Mouse (Mus musculus) liver, embryonic 11.5 days (tissue): ENCODE data around the gene Bcorl1. TPM values are rescaled to one million over a fixed set of nuclear protein-coding genes. Genes with fewer than 3 reads are reported as not detected.
A peak's percentile ranks its signal among the peaks of the same experiment; 100 is the strongest.

Experiments
- ATAC-seq: fragments of 200-750 bp; cut with Nextera tagmentation; replicated peaks from 2 replicates; pipeline ENCODE4 v1.8.0; 2017; ENCODE audit warnings: moderate number of reproducible peaks, mild to moderate bottlenecking, moderate TSS enrichment, moderate library complexity; ENCODE audit not compliant: low FRiP score
- DNase-seq: peaks from one replicate; pipeline ENCODE4 v3.0.0-alpha.2; 2017; ENCODE audit warnings: low spot score
- H3K27ac ChIP-seq: fragments of 300-500 bp; sonication (generic); 2 replicates; pipeline ENCODE4 v1.5.1; 2014; ENCODE audit warnings: mild to moderate bottlenecking, low read depth, low read length, control low read depth
- H3K27me3 ChIP-seq: fragments of 300-500 bp; sonication (generic); replicated peaks from 2 replicates; pipeline ENCODE4 v1.6.1; 2014; ENCODE audit warnings: low read length, mixed read lengths; ENCODE audit not compliant: control insufficient read depth, insufficient read depth
- H3K36me3 ChIP-seq: fragments of 300-500 bp; sonication (generic); 2 replicates; pipeline ENCODE4 v1.6.1; 2014; ENCODE audit warnings: mild to moderate bottlenecking, low read length, moderate library complexity, mixed read lengths; ENCODE audit not compliant: control insufficient read depth, insufficient read depth
- H3K4me1 ChIP-seq: fragments of 300-500 bp; sonication (generic); replicated peaks from 2 replicates; pipeline ENCODE4 v1.6.1; 2014; ENCODE audit warnings: low read length, mixed read lengths; ENCODE audit not compliant: control insufficient read depth, insufficient read depth
- H3K4me2 ChIP-seq: fragments of 300-500 bp; sonication (generic); 2 replicates; pipeline ENCODE4 v1.6.1; 2014; ENCODE audit warnings: mild to moderate bottlenecking, control low read depth, moderate library complexity
- H3K4me3 ChIP-seq: fragments of 300-500 bp; sonication (generic); 2 replicates; pipeline ENCODE4 v1.5.1; 2014; ENCODE audit warnings: low read depth, low read length, control low read depth
- H3K9ac ChIP-seq: fragments of 300-500 bp; sonication (generic); 2 replicates; pipeline ENCODE4 v1.6.1; 2014; ENCODE audit warnings: low read depth, low read length, control low read depth
- H3K9me3 ChIP-seq: fragments of 300-500 bp; sonication (generic); 2 replicates; pipeline ENCODE4 v1.6.1; 2016; ENCODE audit warnings: low read length, inconsistent platforms, mixed read lengths; ENCODE audit not compliant: control insufficient read depth
- WGBS: fragments of 180-500 bp; shearing (Covaris S2); extraction: QIAGEN DNeasy Blood & Tissue Kit; methylation state at CpG from one replicate; pipeline ENCODE4 v1.1.7; 2014; 5-methylcytosine and 5-hydroxymethylcytosine counted together
- polyA plus RNA-seq: library from polyadenylated mRNA; unstranded; fragments of >200 nt; fragmentation: Nextera tagmentation; extraction: Ambion mirVana; gene quantifications from 2 replicates; pipeline ENCODE4 v1.2.1, GENCODE M21; 2014

Bcorl1 gene
- polyA plus RNA-seq, 1 experiment from 2014 or later: 7.3 TPM

- Histone ChIP-seq H3K4me2 (no peak overlapping the region), H3K4me3 (no peak overlapping the region), H3K27me3 (no peaks in the 10 kb centered on the region), H3K27ac (no peak overlapping the region), H3K9me3 (no peaks in the 10 kb centered on the region), H3K4me1 (peaks cover 8% of the 10 kb centered on the region), H3K36me3 (no peaks in the 10 kb centered on the region), H3K9ac (no peak overlapping the region)
- DNase-seq (no peak), ATAC-seq (no peak)
- WGBS: 75% methylated on average over 6 of the region's 6 CpGs
Measured at GRCm38 (mm10) chrX:48441548-48441947, 100.4 kb downstream of the Bcorl1 start.

GRCm38 (mm10) chrX:48441954-48442353 lies 100.8 kb downstream of the Bcorl1 start:
- Histone ChIP-seq H3K9ac (no peak overlapping the region), H3K4me1 (peaks cover 8% of the 10 kb centered on the region), H3K4me3 (no peak overlapping the region), H3K27ac (no peak overlapping the region), H3K27me3 (no peaks in the 10 kb centered on the region), H3K4me2 (no peak overlapping the region), H3K36me3 (no peaks in the 10 kb centered on the region), H3K9me3 (no peaks in the 10 kb centered on the region)
- WGBS: 83% methylated on average over 7 of the region's 7 CpGs
- ATAC-seq: no peak
- no peak for DNase-seq

GRCm38 (mm10) chrX:48444677-48445076 lies 103.5 kb downstream of the Bcorl1 start:
- Histone ChIP-seq H3K4me3 (no peak overlapping the region), H3K36me3 (no peaks in the 10 kb centered on the region), H3K27ac (no peak overlapping the region), H3K4me1 (no peaks in the 10 kb centered on the region; the same call in 1 of the 2 replicates), H3K9me3 (no peaks in the 10 kb centered on the region), H3K9ac (no peak overlapping the region), H3K27me3 (no peaks in the 10 kb centered on the region), H3K4me2 (no peak overlapping the region)
- WGBS: 59% methylated on average over 4 of the region's 4 CpGs
- ATAC-seq: no peak
- DNase-seq: no peak

- Histone ChIP-seq H3K9me3 (no peaks in the 10 kb centered on the region), H3K36me3 (no peaks in the 10 kb centered on the region), H3K27ac (no peak overlapping the region), H3K4me1 (peaks cover 13% of the 10 kb centered on the region; the same call in 1 of the 2 replicates), H3K9ac (no peak overlapping the region), H3K4me3 (no peak overlapping the region), H3K27me3 (peaks cover 12% of the 10 kb centered on the region), H3K4me2 (no peak overlapping the region)
- DNase-seq (no peak), ATAC-seq (no peak)
- 37% methylated on average over 10 of the region's 10 CpGs for WGBS
Measured at GRCm38 (mm10) chrX:48449646-48450045, 108.5 kb downstream of the Bcorl1 start.

GRCm38 (mm10) chrX:48452231-48452890 lies 111.2 kb downstream of the Bcorl1 start:
- WGBS: 25% methylated on average over 9 of the region's 9 CpGs
- Histone ChIP-seq H3K4me3 (peak overlapping the region; percentile 67), H3K27me3 (peaks cover 12% of the 10 kb centered on the region), H3K9me3 (no peaks in the 10 kb centered on the region), H3K4me1 (peaks cover 13% of the 10 kb centered on the region; the same call in 1 of the 2 replicates), H3K36me3 (no peaks in the 10 kb centered on the region), H3K27ac (no peak overlapping the region; the same call in 1 of the 2 replicates), H3K9ac (peak overlapping the region; percentile 71), H3K4me2 (peak overlapping the region; percentile 67)
- DNase-seq (no peak), ATAC-seq (no peak; the same call in 1 of the 2 replicates)

- H3K4me3 ChIP-seq: peak overlapping the region; percentile 67
- H3K4me2 ChIP-seq: peak overlapping the region; percentile 67
- peak overlapping the region; percentile 66 for H3K27ac ChIP-seq
- peaks cover 13% of the 10 kb centered on the region; the same call in 1 of the 2 replicates for H3K4me1 ChIP-seq
- ATAC-seq (peak; percentile 23), DNase-seq (no peak)
- no peaks in the 10 kb centered on the region for H3K36me3 ChIP-seq
- H3K9ac ChIP-seq: peak overlapping the region; percentile 71
- H3K27me3 ChIP-seq: peaks cover 12% of the 10 kb centered on the region
- 16% methylated on average over 65 of the region's 71 CpGs for WGBS
- H3K9me3 ChIP-seq: no peaks in the 10 kb centered on the region
Measured at GRCm38 (mm10) chrX:48452931-48453673, 111.9 kb downstream of the Bcorl1 start.

GRCm38 (mm10) chrX:48453736-48454494 lies 112.8 kb downstream of the Bcorl1 start:
- H3K4me2 ChIP-seq: peak overlapping the region; percentile 67
- H3K4me1 ChIP-seq: peaks cover 13% of the 10 kb centered on the region; the same call in 1 of the 2 replicates
- 13% methylated on average over 62 of the region's 91 CpGs for WGBS
- H3K4me3 ChIP-seq: peak overlapping the region; percentile 67
- DNase-seq (peak; percentile 72), ATAC-seq (peak; percentile 86)
- no peaks in the 10 kb centered on the region for H3K9me3 ChIP-seq
- H3K36me3 ChIP-seq: no peaks in the 10 kb centered on the region
- H3K9ac ChIP-seq: peak overlapping the region; percentile 71
- H3K27ac ChIP-seq: peak overlapping the region; percentile 66
- peaks cover 12% of the 10 kb centered on the region for H3K27me3 ChIP-seq

- WGBS: 16% methylated on average over 21 of the region's 21 CpGs
- H3K27ac ChIP-seq: no peak overlapping the region
- no peak for DNase-seq
Measured at GRCm38 (mm10) chrX:48454495-48454878, 113.3 kb downstream of the Bcorl1 start.

More at GRCm38 (mm10) chrX:48454495-48454878, 113.3 kb downstream of the Bcorl1 start:
- Histone ChIP-seq H3K4me1 (peaks cover 13% of the 10 kb centered on the region; the same call in 1 of the 2 replicates), H3K27me3 (peaks cover 12% of the 10 kb centered on the region), H3K4me3 (peak overlapping the region; percentile 67), H3K36me3 (no peaks in the 10 kb centered on the region), H3K9me3 (no peaks in the 10 kb centered on the region), H3K9ac (peak overlapping the region; percentile 71), H3K4me2 (peak overlapping the region; percentile 67)
- peak; percentile 44; the same call in 1 of the 2 replicates for ATAC-seq
